Mouse (Mus musculus): ENCODE measurements around the gene Zfp386.

Gene Zfp386

GRCm38 (mm10) chr12:116086951-116087600 lies 39.6 kb downstream of the Zfp386 start:
- intact Hi-C loops (cut with DNase I): no loop called here

DNA sequence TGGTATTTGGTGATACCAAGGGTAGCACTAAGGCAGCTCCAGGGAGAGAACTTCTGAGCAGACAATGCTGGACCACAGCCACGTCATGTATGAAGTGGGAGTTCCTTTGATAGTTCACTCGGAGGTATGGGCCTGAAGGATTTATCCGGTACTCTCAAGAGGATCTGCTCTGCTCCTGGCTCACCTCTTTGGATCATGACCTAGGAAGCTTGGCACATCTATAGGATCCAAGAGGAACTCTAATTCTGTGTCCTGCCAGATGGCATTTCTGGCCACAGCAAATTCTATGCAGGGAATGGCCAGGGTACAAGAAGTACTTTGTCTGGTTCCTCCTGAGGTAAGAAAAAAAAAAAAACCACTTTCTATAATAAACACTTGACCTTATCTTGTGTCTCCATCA lies 42.3 kb downstream of the Zfp386 start:
- intact Hi-C loops (cut with DNase I): no loop called here

- intact Hi-C loops (cut with DNase I): no loop called here
Observed at GRCm38 (mm10) chr12:116094765-116095555, 47.4 kb downstream of the Zfp386 start.

DNA sequence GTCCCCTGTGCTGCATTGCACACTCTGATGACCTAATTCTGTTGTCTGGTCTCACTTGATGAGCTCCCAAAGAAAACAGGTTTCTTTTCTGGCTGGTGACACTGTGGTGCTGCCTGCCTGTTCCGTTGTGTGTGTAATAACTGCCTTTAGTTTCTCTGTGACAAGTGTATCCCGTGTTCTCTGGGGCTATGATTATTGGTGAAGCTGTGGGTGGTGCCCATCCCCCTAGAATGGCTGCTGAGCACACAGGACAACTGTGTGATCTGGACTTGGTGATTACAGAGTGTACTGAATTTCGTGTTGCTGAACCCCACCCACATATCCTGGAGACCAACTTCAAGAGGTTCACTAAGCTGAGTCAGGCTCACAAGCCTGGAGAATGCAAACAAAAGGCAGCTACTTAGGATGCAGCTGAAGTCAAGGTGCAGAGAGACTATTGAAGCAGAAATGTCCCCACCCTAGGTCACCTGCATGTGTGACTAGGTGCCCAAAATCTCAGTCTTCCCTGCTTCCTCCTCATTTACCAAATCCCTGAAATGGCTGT lies 48.9 kb downstream of the Zfp386 start:
- intact Hi-C loops (cut with DNase I): no loop called here

GRCm38 (mm10) chr12:116097166-116097565 lies 49.6 kb downstream of the Zfp386 start:
- intact Hi-C loops (cut with DNase I): no loop called here

- intact Hi-C loops (cut with DNase I): no loop called here
Observed at GRCm38 (mm10) chr12:116101945-116102344, 54.4 kb downstream of the Zfp386 start.

- intact Hi-C loops (cut with DNase I): no loop called here
Observed at GRCm38 (mm10) chr12:116109451-116110353, 62.2 kb downstream of the Zfp386 start.

DNA sequence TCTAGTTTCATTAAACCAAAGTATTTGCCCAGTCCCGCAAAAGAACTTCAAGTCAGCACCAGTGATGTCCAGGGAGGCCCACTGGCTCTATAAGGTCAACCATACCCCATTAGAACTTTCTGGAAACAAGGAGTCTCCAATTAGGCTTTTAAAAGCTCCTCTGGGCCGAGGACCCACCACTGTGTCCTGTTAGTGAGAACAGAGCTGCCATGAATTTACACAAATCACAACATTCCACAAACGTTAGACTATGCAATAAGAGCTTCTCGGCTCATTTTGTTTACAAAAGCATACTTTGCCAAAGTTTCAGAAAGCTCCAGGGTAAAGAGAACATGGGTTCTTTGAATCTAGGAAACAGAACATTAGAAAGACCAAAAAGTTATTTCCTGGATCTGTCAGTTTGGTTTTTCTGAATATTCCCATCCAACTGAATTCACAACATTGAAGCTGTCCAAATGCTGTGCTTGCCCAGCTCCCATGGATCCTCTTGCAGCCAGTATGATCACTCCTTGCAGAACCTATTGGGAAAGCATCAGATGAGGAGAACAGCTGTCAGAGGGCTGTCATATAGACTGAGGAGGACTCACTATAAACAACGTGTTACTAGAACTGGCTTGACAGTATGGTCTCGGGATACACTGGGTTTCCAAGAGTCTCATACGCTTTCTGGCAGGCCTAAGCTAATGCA lies 63.6 kb downstream of the Zfp386 start:
- intact Hi-C loops (cut with DNase I): no loop called here

Measured in adrenal gland (tissue).